Mouse (Mus musculus): ENCODE measurements at regions not wholly inside any gene's neighbourhood (a gene's known extent, or its start where the extent isn't known, plus 50 kb on each side); places are given as distances from the start of the nearest gene placed in this dataset.

DNA sequence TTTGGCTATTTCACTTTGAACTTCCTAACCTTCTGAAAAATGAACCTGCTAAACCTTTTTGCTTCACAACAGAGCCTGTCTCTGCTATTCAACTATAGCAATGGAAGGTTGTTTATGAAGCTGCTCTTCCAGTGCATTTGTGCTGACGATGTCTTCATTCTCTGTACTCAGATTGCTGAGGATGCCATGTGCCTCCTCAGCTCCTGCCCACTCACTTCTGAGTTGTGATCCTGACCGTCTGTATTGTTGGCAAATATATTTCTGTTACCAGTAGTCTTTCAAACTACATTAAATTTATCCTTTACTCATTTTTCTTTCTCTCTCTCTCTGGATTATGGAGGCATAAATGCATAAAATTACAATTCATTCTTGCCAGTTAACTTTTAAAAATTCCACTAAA is 419.2 kb downstream of the Pdha2 start:
- TF ChIP-seq USF1 (IDR thresholded peaks at IDR 0.05; ENCODE audit: low read depth, low read length) = no peak
- no peak for TF ChIP-seq RAD21 (IDR thresholded peaks at IDR 0.05; ENCODE audit: low read depth, low read length)
- TF ChIP-seq POLR2A (IDR thresholded peaks at IDR 0.05; ENCODE audit: low read depth, low read length) = no peak
- TF ChIP-seq ZMIZ1 (IDR thresholded peaks at IDR 0.05; ENCODE audit: low read depth, low read length) = no peak
- TF ChIP-seq MEF2A (IDR thresholded peaks at IDR 0.05; ENCODE audit: borderline replicate concordance, low read depth, low read length) = no peak
- TF ChIP-seq TBP (conservative IDR thresholded peaks at IDR 0.05; ENCODE audit: low read depth, low read length) = no peak
- TF ChIP-seq PAX5 (IDR thresholded peaks at IDR 0.05; ENCODE audit: low read length) = no peak
- TF ChIP-seq CTCF (conservative IDR thresholded peaks at IDR 0.05 in 1 of 2, IDR thresholded peaks at IDR 0.05 in 1 of 2; ENCODE audit: low read depth in 2 of 2, low read length in 2 of 2) = no peak
- TF ChIP-seq BHLHE40 (IDR thresholded peaks at IDR 0.05; ENCODE audit: low read depth, low read length) = no peak
- TF ChIP-seq USF2 (conservative IDR thresholded peaks at IDR 0.05; ENCODE audit: low read depth, low read length) = no peak

Measured in CH12.LX (cell line).